ENCODE assay signal across 21 mouse cellular contexts in genomic region chr11:105990231-105990630, GRCm38 (mm10). TPM values are rescaled to one million over a fixed set of nuclear protein-coding genes. Genes with fewer than 3 reads are reported as not detected.
DNase-seq lines count a peak whose midpoint lies in the region; ATAC-seq and TF ChIP-seq lines count a peak whose summit lies in the region.
"Had no signal": no experiment of that assay in that cellular context is flagged by ENCODE, and none has a peak within 500 bp of the region (broad histone marks: within the 10 kb centered on the region; RNA-seq: fewer than 3 reads in every experiment).

No protein-coding gene starts in this region.

- no peaks in the 10 kb centered on the region for H3K9me3 ChIP-seq in kidney, embryonic 14.5 days (ENCODE audit: control insufficient read depth, low read length)
- no peaks in the 10 kb centered on the region for H3K9me3 ChIP-seq in liver, postnatal 0 days (ENCODE audit: low read length)
- H3K9me3 ChIP-seq: limb, embryonic 12.5 days; midbrain, embryonic 12.5 days; neural tube, embryonic 12.5 days had no signal

- no peak for TF ChIP-seq CTCF in liver, postnatal 0 days (IDR thresholded peaks at IDR 0.05; ENCODE audit: low read depth)

- no peak overlapping the region for H3K4me3 ChIP-seq in kidney, embryonic 14.5 days (ENCODE audit: low read length)
- no peak overlapping the region for H3K4me3 ChIP-seq in liver, postnatal 0 days (ENCODE audit: low read depth, low read length)
- H3K4me3 ChIP-seq: limb, embryonic 12.5 days; midbrain, embryonic 12.5 days; neural tube, embryonic 12.5 days had no signal

- H3K27me3 ChIP-seq in kidney, embryonic 14.5 days (ENCODE audit: control insufficient read depth, insufficient read depth, low read length): no peaks in the 10 kb centered on the region
- peaks cover 20% of the 10 kb centered on the region; the same call in 1 of the 2 replicates for H3K27me3 ChIP-seq in liver, postnatal 0 days (ENCODE audit: insufficient read depth, low read length)
- H3K27me3 ChIP-seq: limb, embryonic 12.5 days; midbrain, embryonic 12.5 days; neural tube, embryonic 12.5 days had no signal

- no peaks in the 10 kb centered on the region for H3K36me3 ChIP-seq in kidney, embryonic 14.5 days (ENCODE audit: control insufficient read depth, insufficient read depth, low read length)
- H3K36me3 ChIP-seq in liver, postnatal 0 days (replicated peaks; ENCODE audit: insufficient read depth, low read length): no peaks in the 10 kb centered on the region
- H3K36me3 ChIP-seq: limb, embryonic 12.5 days; midbrain, embryonic 12.5 days; neural tube, embryonic 12.5 days had no signal

- ATAC-seq in kidney, embryonic 14.5 days (ENCODE audit: low FRiP score, low TSS enrichment): no peak
- ATAC-seq in liver, postnatal 0 days: peak; percentile 89
- peak; percentile 84 for ATAC-seq in megakaryocyte progenitor cell, adult 5-6 weeks (replicated peaks; ENCODE audit: poor library complexity)
- ATAC-seq: forebrain, embryonic 16.5 days had no signal

- no peak for TF ChIP-seq EP300 in liver, postnatal 0 days (IDR thresholded peaks at IDR 0.05; ENCODE audit: low read depth)

- no peak overlapping the region for H3K27ac ChIP-seq in kidney, embryonic 14.5 days (ENCODE audit: low read depth, low read length)
- no peak overlapping the region for H3K27ac ChIP-seq in liver, postnatal 0 days (ENCODE audit: low read depth)
- H3K27ac ChIP-seq: limb, embryonic 12.5 days; midbrain, embryonic 12.5 days; neural tube, embryonic 12.5 days had no signal

- no peak overlapping the region for H3K9ac ChIP-seq in kidney, embryonic 14.5 days (ENCODE audit: low read depth, low read length)
- no peak overlapping the region for H3K9ac ChIP-seq in liver, postnatal 0 days (replicated peaks)
- H3K9ac ChIP-seq: limb, embryonic 12.5 days; midbrain, embryonic 12.5 days; neural tube, embryonic 12.5 days had no signal

- peak; percentile 39 to 53 for DNase-seq in kidney, adult 8-10 months
- peak; percentile 30 to 33 for DNase-seq in adrenal gland, postnatal 36 days
- DNase-seq in liver, postnatal 0 days: peak; percentile 31
- no peak for DNase-seq in thymus, postnatal 4 days
- no peak for DNase-seq in urinary bladder, postnatal 14 days (ENCODE audit: low spot score)
- no peak for DNase-seq in cerebellum, postnatal 25 days
- DNase-seq: layer of hippocampus, postnatal 36 days; retina, postnatal 1 day; thymus, adult 18-20 months had no signal

- H3K4me2 ChIP-seq in kidney, embryonic 14.5 days (replicated peaks; ENCODE audit: low read depth, low read length): no peak overlapping the region
- H3K4me2 ChIP-seq in liver, postnatal 0 days (ENCODE audit: low read depth, low read length): no peak overlapping the region
- H3K4me2 ChIP-seq: heart, embryonic 11.5 days; limb, embryonic 12.5 days; midbrain, embryonic 12.5 days; neural tube, embryonic 12.5 days had no signal

- no peaks in the 10 kb centered on the region for H3K4me1 ChIP-seq in kidney, embryonic 14.5 days (ENCODE audit: control insufficient read depth, insufficient read depth, low read length)
- no peaks in the 10 kb centered on the region for H3K4me1 ChIP-seq in liver, postnatal 0 days (ENCODE audit: insufficient read depth)
- H3K4me1 ChIP-seq: limb, embryonic 12.5 days; midbrain, embryonic 12.5 days; neural tube, embryonic 12.5 days had no signal

- WGBS in kidney, embryonic 14.5 days: 57% methylated on average over 2 of the region's 2 CpGs
- WGBS in liver, postnatal 0 days (ENCODE audit: insufficient replicate concordance): 20% methylated on average over 2 of the region's 2 CpGs

RNA-seq across cellular contexts. Expression of gene Ace3, which starts 4.2 kb away (rescaled TPM):
- not detected in 2 replicates for polyA plus RNA-seq in kidney, embryonic 14.5 days (2014; fragmentation: Nextera tagmentation; extraction: Ambion mirVana)
- total RNA-seq in adrenal gland, postnatal 36 days (2021): not detected
- not detected in 2 replicates for polyA plus RNA-seq in liver, postnatal 0 days (2015; fragmentation: Nextera tagmentation; extraction: Ambion mirVana)
- not detected in 2 replicates for total RNA-seq in megakaryocyte progenitor cell, adult 5-6 weeks (2015)
- total RNA-seq in megakaryocyte progenitor cell, adult 5-6 weeks (2017): not detected in 2 replicates
- total RNA-seq: gastrocnemius, adult 8-10 months; hematopoietic stem cell, adult 5-6 weeks; layer of hippocampus, postnatal 36 days; MEL had no signal
- polyA plus RNA-seq: forebrain, embryonic 16.5 days; heart, embryonic 11.5 days; intestine, embryonic 14.5 days; limb, embryonic 12.5 days; midbrain, embryonic 12.5 days; neural tube, embryonic 12.5 days; spleen, adult 2 months had no signal

RNA-seq across cellular contexts. Expression of gene Kcnh6, which starts 17.7 kb away (rescaled TPM):
- polyA plus RNA-seq in kidney, embryonic 14.5 days (2014; fragmentation: Nextera tagmentation; extraction: Ambion mirVana): 0.10 and 0.14 TPM in 2 replicates
- total RNA-seq in adrenal gland, postnatal 36 days (2021): under 1 TPM in 1 of 2 experiments, not detected in 1; 0.13 TPM
- 0.02 TPM in 1 of 2 replicates, not detected in the other for polyA plus RNA-seq in liver, postnatal 0 days (2015; fragmentation: Nextera tagmentation; extraction: Ambion mirVana)
- total RNA-seq in megakaryocyte progenitor cell, adult 5-6 weeks (2015): 0.15 and 0.20 TPM in 2 replicates
- total RNA-seq in megakaryocyte progenitor cell, adult 5-6 weeks (2017): not detected in 2 replicates
- total RNA-seq: gastrocnemius, adult 8-10 months had no signal

RNA-seq across cellular contexts. Expression of gene Ace, which starts 22.5 kb away (rescaled TPM):
- polyA plus RNA-seq in kidney, embryonic 14.5 days (2014; fragmentation: Nextera tagmentation; extraction: Ambion mirVana): 1.4 and 4.8 TPM in 2 replicates
- 10 to 100 TPM in 1 of 2 experiments, 1 to 10 TPM in 1; 8.0 to 15.5 TPM for total RNA-seq in adrenal gland, postnatal 36 days (2021)
- 0.07 and 0.09 TPM in 2 replicates for polyA plus RNA-seq in liver, postnatal 0 days (2015; fragmentation: Nextera tagmentation; extraction: Ambion mirVana)
- total RNA-seq in megakaryocyte progenitor cell, adult 5-6 weeks (2015): 0.15 and 0.59 TPM in 2 replicates
- total RNA-seq in megakaryocyte progenitor cell, adult 5-6 weeks (2017): 0.04 and 0.10 TPM in 2 replicates
- total RNA-seq: MEL had no signal

RNA-seq across cellular contexts. Expression of gene Cyb561, which starts 37.1 kb away (rescaled TPM):
- polyA plus RNA-seq in kidney, embryonic 14.5 days (2014; fragmentation: Nextera tagmentation; extraction: Ambion mirVana): 16.9 and 25.2 TPM in 2 replicates
- 100 to 1,000 TPM; 134 to 165 TPM for total RNA-seq in adrenal gland, postnatal 36 days (2021)
- 0.89 and 0.96 TPM in 2 replicates for polyA plus RNA-seq in liver, postnatal 0 days (2015; fragmentation: Nextera tagmentation; extraction: Ambion mirVana)
- total RNA-seq in megakaryocyte progenitor cell, adult 5-6 weeks (2015): 0.52 and 0.90 TPM in 2 replicates
- total RNA-seq in megakaryocyte progenitor cell, adult 5-6 weeks (2017): 0.68 and 0.96 TPM in 2 replicates

RNA-seq across cellular contexts. Expression of gene Dcaf7, which starts 46.4 kb away (rescaled TPM):
- polyA plus RNA-seq in kidney, embryonic 14.5 days (2014; fragmentation: Nextera tagmentation; extraction: Ambion mirVana): 43.7 and 68.8 TPM in 2 replicates
- total RNA-seq in adrenal gland, postnatal 36 days (2021): 10 to 100 TPM; 53.7 to 58.7 TPM
- 18.6 and 20.6 TPM in 2 replicates for polyA plus RNA-seq in liver, postnatal 0 days (2015; fragmentation: Nextera tagmentation; extraction: Ambion mirVana)
- 46.2 and 48.8 TPM in 2 replicates for total RNA-seq in megakaryocyte progenitor cell, adult 5-6 weeks (2015)
- total RNA-seq in megakaryocyte progenitor cell, adult 5-6 weeks (2017): 45.5 and 48.9 TPM in 2 replicates

Comparison
In these comparisons a context has a peak if more than half of its experiments do, and no peak if none do; other contexts are left out.
1. DNase-seq: peak in kidney, adult 8-10 months (2 of 2), adrenal gland, postnatal 36 days (2 of 2) and liver, postnatal 0 days (single experiment); none in thymus, postnatal 4 days (single experiment), urinary bladder, postnatal 14 days (single experiment) and cerebellum, postnatal 25 days (0 of 2).
2. RNA of gene Ace, which starts 22.5 kb away (total RNA-seq): 8.0 to 15.5 TPM in adrenal gland, postnatal 36 days; 0.04 to 0.59 TPM in megakaryocyte progenitor cell, adult 5-6 weeks; every median in the first group is over 4 times any median in the second.